Comparison of ENCODE assay signal across 25 mouse cellular contexts in the genomic region with DNA sequence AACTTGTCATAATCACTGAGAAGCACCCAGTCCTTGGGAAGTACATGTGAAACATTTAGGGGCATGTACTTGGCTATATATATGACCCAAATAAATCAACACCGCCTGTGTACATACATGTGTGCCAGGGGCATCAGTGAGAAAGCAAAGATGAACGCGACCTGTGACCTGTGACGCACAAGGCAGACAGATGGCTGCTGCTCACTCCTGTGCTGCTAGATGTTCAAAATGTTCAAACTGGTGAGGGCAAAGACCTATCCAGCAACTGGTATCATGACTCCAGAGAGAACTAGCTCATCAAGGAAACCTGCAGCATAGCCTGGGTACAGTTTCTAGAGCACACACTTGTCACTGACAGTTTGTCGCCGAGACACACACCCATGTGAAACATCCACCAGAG. TPM values are rescaled to one million over a fixed set of nuclear protein-coding genes. Genes with fewer than 3 reads are reported as not detected.
DNase-seq lines count a peak whose midpoint lies in the region; ATAC-seq and TF ChIP-seq lines count a peak whose summit lies in the region.
"Had no signal": no experiment of that assay in that cellular context is flagged by ENCODE, and none has a peak within 500 bp of the region (broad histone marks: within the 10 kb centered on the region; RNA-seq: fewer than 3 reads in every experiment).

No protein-coding gene starts in this region.

- no peak overlapping the region for H3K4me3 ChIP-seq in hindbrain, embryonic 14.5 days (replicated peaks; ENCODE audit: low read length)
- H3K4me3 ChIP-seq in hindbrain, postnatal 0 days (ENCODE audit: low read length): no peak overlapping the region
- no peak overlapping the region for H3K4me3 ChIP-seq in midbrain, embryonic 11.5 days (ENCODE audit: low read depth, low read length)
- no peak overlapping the region for H3K4me3 ChIP-seq in midbrain, embryonic 13.5 days (replicated peaks)
- H3K4me3 ChIP-seq: embryonic facial prominence, embryonic 13.5 days; liver, embryonic 15.5 days; megakaryocyte, embryonic 14.5 days had no signal

- peak; percentile 12 for DNase-seq in adrenal gland, postnatal 10 days
- DNase-seq in adrenal gland, postnatal 36 days: no peak
- no peak for DNase-seq in hindbrain, embryonic 14.5 days (ENCODE audit: low spot score)
- no peak for DNase-seq in hindbrain, postnatal 0 days (ENCODE audit: low spot score)
- no peak for DNase-seq in midbrain, embryonic 11.5 days (ENCODE audit: low spot score, missing footprints)
- DNase-seq in natural killer cell, adult 2 months (ENCODE audit: low spot score in 2 of 2): no peak
- DNase-seq: cerebellum, postnatal 10 days; heart, postnatal 10 days; kidney, adult 9 months; kidney, postnatal 25 days; lung, postnatal 14 days; retina, postnatal 1 day had no signal

- no peak overlapping the region for H3K27ac ChIP-seq in hindbrain, embryonic 14.5 days
- H3K27ac ChIP-seq in hindbrain, postnatal 0 days: no peak overlapping the region
- no peak overlapping the region for H3K27ac ChIP-seq in midbrain, embryonic 11.5 days (ENCODE audit: low read depth, low read length)
- no peak overlapping the region for H3K27ac ChIP-seq in midbrain, embryonic 13.5 days
- H3K27ac ChIP-seq: embryonic facial prominence, embryonic 13.5 days; liver, embryonic 15.5 days had no signal

- no peak overlapping the region for H3K4me2 ChIP-seq in hindbrain, embryonic 14.5 days (replicated peaks)
- H3K4me2 ChIP-seq in hindbrain, postnatal 0 days (ENCODE audit: low read depth, low read length): no peak overlapping the region
- no peak overlapping the region for H3K4me2 ChIP-seq in midbrain, embryonic 11.5 days
- H3K4me2 ChIP-seq in midbrain, embryonic 13.5 days (replicated peaks): no peak overlapping the region
- H3K4me2 ChIP-seq: embryonic facial prominence, embryonic 13.5 days; heart, embryonic 11.5 days; liver, embryonic 15.5 days had no signal

- no peak overlapping the region for H3K9ac ChIP-seq in hindbrain, embryonic 14.5 days
- no peak overlapping the region for H3K9ac ChIP-seq in hindbrain, postnatal 0 days (replicated peaks; ENCODE audit: low read length)
- no peak overlapping the region for H3K9ac ChIP-seq in midbrain, embryonic 11.5 days (ENCODE audit: low read length)
- H3K9ac ChIP-seq in midbrain, embryonic 13.5 days (replicated peaks): no peak overlapping the region
- H3K9ac ChIP-seq: embryonic facial prominence, embryonic 13.5 days; liver, embryonic 15.5 days had no signal

- no peak for TF ChIP-seq CTCF in hindbrain, postnatal 0 days (IDR thresholded peaks at IDR 0.05; ENCODE audit: low read depth)

- no peaks in the 10 kb centered on the region for H3K27me3 ChIP-seq in hindbrain, embryonic 14.5 days (ENCODE audit: control insufficient read depth, insufficient read depth, low read length)
- H3K27me3 ChIP-seq in hindbrain, postnatal 0 days (ENCODE audit: insufficient read depth, low read length): no peaks in the 10 kb centered on the region
- H3K27me3 ChIP-seq in midbrain, embryonic 11.5 days (ENCODE audit: control insufficient read depth, insufficient read depth, low read length): no peaks in the 10 kb centered on the region
- no peaks in the 10 kb centered on the region for H3K27me3 ChIP-seq in midbrain, embryonic 13.5 days
- H3K27me3 ChIP-seq: embryonic facial prominence, embryonic 13.5 days; liver, embryonic 15.5 days; megakaryocyte, embryonic 14.5 days had no signal

- peak; percentile 6; the same call in 1 of the 2 replicates for ATAC-seq in hindbrain, embryonic 14.5 days (ENCODE audit: low FRiP score)
- ATAC-seq in hindbrain, postnatal 0 days: no peak
- peak; percentile 7; the same call in 1 of the 2 replicates for ATAC-seq in midbrain, embryonic 11.5 days (ENCODE audit: low FRiP score)
- ATAC-seq in midbrain, embryonic 13.5 days: no peak; the same call in 1 of the 2 replicates
- ATAC-seq in inflammation-experienced regulatory T-cells, adult 6 months: peak; percentile 1
- ATAC-seq: CD4-positive, CD25-positive, alpha-beta regulatory T cell, adult 4 months had no signal

- WGBS in hindbrain, embryonic 14.5 days: 94% methylated on average over 6 of the region's 6 CpGs
- WGBS in hindbrain, postnatal 0 days: 94% methylated on average over 6 of the region's 6 CpGs
- 96% methylated on average over 6 of the region's 6 CpGs for WGBS in midbrain, embryonic 11.5 days
- 94% methylated on average over 6 of the region's 6 CpGs for WGBS in midbrain, embryonic 13.5 days

- peaks cover 76% of the 10 kb centered on the region for H3K36me3 ChIP-seq in hindbrain, embryonic 14.5 days (replicated peaks; ENCODE audit: control insufficient read depth, insufficient read depth)
- peaks cover 76% of the 10 kb centered on the region for H3K36me3 ChIP-seq in hindbrain, postnatal 0 days (ENCODE audit: insufficient read depth, low read length)
- H3K36me3 ChIP-seq in midbrain, embryonic 11.5 days (ENCODE audit: control insufficient read depth, insufficient read depth, low read length): peaks cover 87% of the 10 kb centered on the region
- H3K36me3 ChIP-seq in midbrain, embryonic 13.5 days: peaks cover 87% of the 10 kb centered on the region

- H3K9me3 ChIP-seq in hindbrain, embryonic 14.5 days (ENCODE audit: control insufficient read depth, low read length): no peaks in the 10 kb centered on the region
- no peaks in the 10 kb centered on the region for H3K9me3 ChIP-seq in hindbrain, postnatal 0 days (ENCODE audit: low read length)
- H3K9me3 ChIP-seq in midbrain, embryonic 11.5 days (ENCODE audit: control insufficient read depth, low read length): peaks cover 12% of the 10 kb centered on the region
- H3K9me3 ChIP-seq in midbrain, embryonic 13.5 days: no peaks in the 10 kb centered on the region
- H3K9me3 ChIP-seq: G1E; liver, embryonic 15.5 days had no signal

- H3K4me1 ChIP-seq in hindbrain, embryonic 14.5 days (replicated peaks; ENCODE audit: control insufficient read depth, insufficient read depth, low read length): no peaks in the 10 kb centered on the region
- no peaks in the 10 kb centered on the region for H3K4me1 ChIP-seq in hindbrain, postnatal 0 days (ENCODE audit: insufficient read depth, low read length)
- H3K4me1 ChIP-seq in midbrain, embryonic 11.5 days (ENCODE audit: control insufficient read depth, insufficient read depth, low read length): no peaks in the 10 kb centered on the region
- H3K4me1 ChIP-seq in midbrain, embryonic 13.5 days (replicated peaks): no peaks in the 10 kb centered on the region
- H3K4me1 ChIP-seq: embryonic facial prominence, embryonic 13.5 days had no signal

RNA-seq across cellular contexts. Expression of a gene that starts 9.9 kb away (rescaled TPM):
- total RNA-seq in adrenal gland, postnatal 10 days (2021): 10 to 100 TPM; 63.8 to 91.9 TPM
- total RNA-seq in adrenal gland, postnatal 36 days (2021): 10 to 100 TPM; 31.0 to 35.9 TPM
- 64.1 and 64.5 TPM in 2 replicates for polyA plus RNA-seq in hindbrain, embryonic 14.5 days (2014; fragmentation: Nextera tagmentation; extraction: Ambion mirVana)
- 82.8 and 86.3 TPM in 2 replicates for total RNA-seq in hindbrain, postnatal 0 days (2014; rRNA removed)
- polyA plus RNA-seq in hindbrain, postnatal 0 days (2015; fragmentation: Nextera tagmentation; extraction: Ambion mirVana): 47.2 and 47.7 TPM in 2 replicates
- polyA plus RNA-seq in midbrain, embryonic 11.5 days (2014; fragmentation: Nextera tagmentation; extraction: Ambion mirVana): 135 TPM in 2 replicates
- polyA plus RNA-seq in midbrain, embryonic 13.5 days (2015; fragmentation: Nextera tagmentation; extraction: Ambion mirVana): 107 and 110 TPM in 2 replicates
- 10 to 100 TPM; 37.3 to 97.3 (median 69.6) TPM for polyA plus RNA-seq in inflammation-experienced regulatory T-cells, adult 6 months (2017; shearing (Covaris generic))

RNA-seq across cellular contexts. Expression of a gene that starts 10.0 kb away (rescaled TPM):
- total RNA-seq in adrenal gland, postnatal 10 days (2021): not detected
- not detected for total RNA-seq in adrenal gland, postnatal 36 days (2021)
- polyA plus RNA-seq in hindbrain, embryonic 14.5 days (2014; fragmentation: Nextera tagmentation; extraction: Ambion mirVana): 0.10 and 0.17 TPM in 2 replicates
- 0.05 and 0.14 TPM in 2 replicates for total RNA-seq in hindbrain, postnatal 0 days (2014; rRNA removed)
- polyA plus RNA-seq in hindbrain, postnatal 0 days (2015; fragmentation: Nextera tagmentation; extraction: Ambion mirVana): 0.11 and 0.15 TPM in 2 replicates
- not detected in 2 replicates for polyA plus RNA-seq in midbrain, embryonic 11.5 days (2014; fragmentation: Nextera tagmentation; extraction: Ambion mirVana)
- 0.04 TPM in 1 of 2 replicates, not detected in the other for polyA plus RNA-seq in midbrain, embryonic 13.5 days (2015; fragmentation: Nextera tagmentation; extraction: Ambion mirVana)
- polyA plus RNA-seq in inflammation-experienced regulatory T-cells, adult 6 months (2017; shearing (Covaris generic)): not detected
- total RNA-seq: G1E; gastrocnemius, adult 8-10 months; granulocyte monocyte progenitor cell, adult 5-6 weeks; heart, postnatal 10 days; neutrophil, adult 5-6 weeks had no signal
- polyA plus RNA-seq: CD4-positive, CD25-positive, alpha-beta regulatory T cell, adult 4 months; embryonic facial prominence, embryonic 13.5 days; G1E; liver, embryonic 15.5 days had no signal

RNA-seq across cellular contexts. Expression of a gene that starts 40.7 kb away (rescaled TPM):
- total RNA-seq in adrenal gland, postnatal 10 days (2021): 1 to 10 TPM in 1 of 2 experiments, under 1 TPM in 1; 0.67 to 1.3 TPM
- under 1 TPM; 0.30 to 0.43 TPM for total RNA-seq in adrenal gland, postnatal 36 days (2021)
- 1.1 and 2.0 TPM in 2 replicates for polyA plus RNA-seq in hindbrain, embryonic 14.5 days (2014; fragmentation: Nextera tagmentation; extraction: Ambion mirVana)
- total RNA-seq in hindbrain, postnatal 0 days (2014; rRNA removed): 0.16 TPM in 1 of 2 replicates, not detected in the other
- polyA plus RNA-seq in hindbrain, postnatal 0 days (2015; fragmentation: Nextera tagmentation; extraction: Ambion mirVana): 0.23 and 0.55 TPM in 2 replicates
- 1.6 and 1.7 TPM in 2 replicates for polyA plus RNA-seq in midbrain, embryonic 11.5 days (2014; fragmentation: Nextera tagmentation; extraction: Ambion mirVana)
- 0.68 and 1.0 TPM in 2 replicates for polyA plus RNA-seq in midbrain, embryonic 13.5 days (2015; fragmentation: Nextera tagmentation; extraction: Ambion mirVana)
- polyA plus RNA-seq in inflammation-experienced regulatory T-cells, adult 6 months (2017; shearing (Covaris generic)): 1 to 10 TPM; 1.9 to 4.4 (median 2.1) TPM
- total RNA-seq: gastrocnemius, adult 8-10 months had no signal
- polyA plus RNA-seq: G1E had no signal

RNA-seq across cellular contexts. Expression of a gene that starts 55.7 kb away (rescaled TPM):
- total RNA-seq in adrenal gland, postnatal 10 days (2021): 100 to 1,000 TPM in 1 of 2 experiments, 10 to 100 TPM in 1; 40.3 to 102 TPM
- total RNA-seq in adrenal gland, postnatal 36 days (2021): 10 to 100 TPM in 1 of 2 experiments, under 1 TPM in 1; 0.73 to 55.5 TPM
- polyA plus RNA-seq in hindbrain, embryonic 14.5 days (2014; fragmentation: Nextera tagmentation; extraction: Ambion mirVana): not detected in 2 replicates
- 0.42 TPM in 1 of 2 replicates, not detected in the other for total RNA-seq in hindbrain, postnatal 0 days (2014; rRNA removed)
- 0.09 TPM in 1 of 2 replicates, not detected in the other for polyA plus RNA-seq in hindbrain, postnatal 0 days (2015; fragmentation: Nextera tagmentation; extraction: Ambion mirVana)
- polyA plus RNA-seq in midbrain, embryonic 11.5 days (2014; fragmentation: Nextera tagmentation; extraction: Ambion mirVana): not detected in 2 replicates
- not detected in 2 replicates for polyA plus RNA-seq in midbrain, embryonic 13.5 days (2015; fragmentation: Nextera tagmentation; extraction: Ambion mirVana)
- not detected for polyA plus RNA-seq in inflammation-experienced regulatory T-cells, adult 6 months (2017; shearing (Covaris generic))
- total RNA-seq: heart, postnatal 10 days; layer of hippocampus, adult 8-10 months; left cerebral cortex, adult 18-20 months had no signal
- polyA plus RNA-seq: CD4-positive, CD25-positive, alpha-beta regulatory T cell, adult 4 months; embryonic facial prominence, embryonic 13.5 days; G1E; heart, embryonic 11.5 days had no signal

Comparison
In these comparisons a context has a peak if more than half of its experiments do, and no peak if none do; other contexts are left out.
1. ATAC-seq: peak in hindbrain, embryonic 14.5 days (single experiment), midbrain, embryonic 11.5 days (single experiment) and inflammation-experienced regulatory T-cells, adult 6 months (single experiment); none in hindbrain, postnatal 0 days (single experiment) and midbrain, embryonic 13.5 days (single experiment).